Mouse (Mus musculus) liver, adult 2 months (tissue): ENCODE data around the gene Samd14. TPM values are rescaled to one million over a fixed set of nuclear protein-coding genes. Genes with fewer than 3 reads are reported as not detected.
A peak's percentile ranks its signal among the peaks of the same experiment; 100 is the strongest.

ENCODE experiments used
- DNase-seq: peaks from one replicate; pipeline ENCODE4 v3.0.0-alpha.2; 2011; ENCODE audit warnings: low read depth, low spot score; ENCODE audit errors: extremely low read depth
- H3K27ac ChIP-seq: fragments of 200-500 bp; replicated peaks from 2 replicates; pipeline ENCODE4 v1.5.1; 2012; ENCODE audit warnings: low read depth, mild to moderate bottlenecking, control low read depth, inconsistent platforms, low read length; ENCODE audit not compliant: insufficient read depth
- H3K27me3 ChIP-seq: fragments of 200-500 bp; 2 replicates; pipeline ENCODE4 v1.6.1; 2012; ENCODE audit warnings: mild to moderate bottlenecking, moderate library complexity, low read length, inconsistent platforms; ENCODE audit not compliant: control insufficient read depth, insufficient read depth
- H3K36me3 ChIP-seq: fragments of 200-500 bp; 2 replicates; pipeline ENCODE4 v1.6.1; 2012; ENCODE audit warnings: low read length, inconsistent platforms; ENCODE audit not compliant: control insufficient read depth, insufficient read depth
- H3K4me1 ChIP-seq: fragments of 200-500 bp; 2 replicates; pipeline ENCODE4 v1.6.1; 2011; ENCODE audit warnings: low read length; ENCODE audit not compliant: control insufficient read depth, insufficient read depth
- H3K4me3 ChIP-seq: fragments of 200-500 bp; 2 replicates; pipeline ENCODE4 v1.5.1; 2011; ENCODE audit warnings: low read depth, mild to moderate bottlenecking, control low read depth, low read length, moderate library complexity; ENCODE audit not compliant: insufficient read depth
- H3K79me2 ChIP-seq: fragments of 200-500 bp; 2 replicates; pipeline ENCODE4 v1.6.1; 2012; ENCODE audit warnings: inconsistent platforms, mild to moderate bottlenecking, low read length, moderate library complexity; ENCODE audit not compliant: control insufficient read depth, insufficient read depth
- H3K9ac ChIP-seq: fragments of 200-500 bp; 2 replicates; pipeline ENCODE4 v1.6.1; 2012; ENCODE audit warnings: low read depth, mild to moderate bottlenecking, control low read depth, inconsistent platforms, low read length
- CTCF ChIP-seq: fragments of 200-500 bp; IDR thresholded peaks from 2 replicates; pipeline ENCODE4 v1.5.1; 2011; ENCODE audit warnings: low read depth, low read length, control low read depth
- POLR2A ChIP-seq: fragments of 200-500 bp; IDR thresholded peaks from 2 replicates; pipeline ENCODE4 v1.6.1; 2011; ENCODE audit warnings: low read length, control low read depth; ENCODE audit not compliant: insufficient read depth; ENCODE audit errors: extremely low read depth
- WGBS: fragments of 180-500 bp; shearing (Covaris S2); methylation state at CpG from one replicate; pipeline ENCODE4 v1.1.7; 2018; 5-methylcytosine and 5-hydroxymethylcytosine counted together
- polyA plus RNA-seq: library from polyadenylated mRNA; depleted of rRNA; stranded (reverse); fragments of >200 nt; gene quantifications from 2 replicates; pipeline ENCODE4 v1.2.3, GENCODE M21; 2012; rRNA removed
- total RNA-seq: library from RNA; depleted of rRNA; stranded (reverse); fragments of >200 nt; gene quantifications from 2 replicates; pipeline ENCODE4 v1.2.3, GENCODE M21; 2014; rRNA removed

Gene Samd14
- total and polyA plus RNA-seq, 2 experiments = 0.13 to 0.18 TPM

- Histone ChIP-seq H3K36me3 (no peaks in the 10 kb centered on the region), H3K27me3 (no peaks in the 10 kb centered on the region), H3K27ac (no peak overlapping the region), H3K9ac (no peak overlapping the region), H3K4me1 (peaks cover 6% of the 10 kb centered on the region; the same call in 1 of the 2 replicates), H3K79me2 (no peaks in the 10 kb centered on the region), H3K4me3 (no peak overlapping the region)
- 90% methylated on average over 4 of the region's 4 CpGs for WGBS
- no peak for DNase-seq
- no peak for TF ChIP-seq POLR2A
- no peak for TF ChIP-seq CTCF
Measured at GRCm38 (mm10) chr11:95073835-95074234, 64.2 kb downstream of the Samd14 start.

GRCm38 (mm10) chr11:95074694-95075093 lies 65.0 kb downstream of the Samd14 start:
- WGBS = 72% methylated on average over 4 of the region's 4 CpGs
- H3K36me3 ChIP-seq = no peaks in the 10 kb centered on the region
- H3K27me3 ChIP-seq = no peaks in the 10 kb centered on the region

GRCm38 (mm10) chr11:95075197-95076040 lies 65.7 kb downstream of the Samd14 start:
- Histone ChIP-seq H3K4me3 (peak overlapping the region; percentile 64), H3K36me3 (no peaks in the 10 kb centered on the region), H3K27ac (no peak overlapping the region), H3K9ac (peak overlapping the region; percentile 66), H3K79me2 (no peaks in the 10 kb centered on the region), H3K27me3 (no peaks in the 10 kb centered on the region), H3K4me1 (peaks cover 6% of the 10 kb centered on the region; the same call in 1 of the 2 replicates)
- no peak for TF ChIP-seq CTCF
- 16% methylated on average over 19 of the region's 19 CpGs for WGBS
- DNase-seq = no peak

More at GRCm38 (mm10) chr11:95074694-95075093, 65.0 kb downstream of the Samd14 start:
- Histone ChIP-seq H3K27ac (no peak overlapping the region), H3K4me1 (peaks cover 6% of the 10 kb centered on the region; the same call in 1 of the 2 replicates), H3K9ac (no peak overlapping the region), H3K4me3 (no peak overlapping the region), H3K79me2 (no peaks in the 10 kb centered on the region)
- no peak for DNase-seq
- TF ChIP-seq CTCF (no peak), POLR2A (no peak)

Other genes with a start within 250 kb of the Samd14 start
- not detected in 2 replicates for gene Tmem92, start 227.2 kb upstream of the Samd14 start, total RNA-seq
- gene Tmem92, start 227.2 kb upstream of the Samd14 start, polyA plus RNA-seq = not detected in 2 replicates
- gene Col1a1, start 73.7 kb upstream of the Samd14 start, total RNA-seq = 1.6 and 3.3 TPM in 2 replicates
- gene Col1a1, start 73.7 kb upstream of the Samd14 start, polyA plus RNA-seq = 2.3 TPM in 2 replicates
- gene Hils1, start 42.3 kb upstream of the Samd14 start, total RNA-seq = not detected in 2 replicates
- 0.19 TPM in 1 of 2 replicates, not detected in the other for gene Hils1, start 42.3 kb upstream of the Samd14 start, polyA plus RNA-seq
- 0.09 TPM in 1 of 2 replicates, not detected in the other for gene Sgca, start 33.6 kb upstream of the Samd14 start, total RNA-seq
- gene Sgca, start 33.6 kb upstream of the Samd14 start, polyA plus RNA-seq = not detected in 2 replicates
- gene Ppp1r9b, start 18.8 kb upstream of the Samd14 start, total RNA-seq = 2.6 and 4.0 TPM in 2 replicates
- gene Ppp1r9b, start 18.8 kb upstream of the Samd14 start, polyA plus RNA-seq = 3.5 and 3.6 TPM in 2 replicates
- gene Pdk2, start 31.5 kb downstream of the Samd14 start, total RNA-seq = 17.7 and 30.9 TPM in 2 replicates
- 101 and 125 TPM in 2 replicates for gene Pdk2, start 31.5 kb downstream of the Samd14 start, polyA plus RNA-seq
- 2.6 and 4.9 TPM in 2 replicates for gene Itga3, start 66.9 kb downstream of the Samd14 start, total RNA-seq
- 5.7 and 10.0 TPM in 2 replicates for gene Itga3, start 66.9 kb downstream of the Samd14 start, polyA plus RNA-seq
- not detected in 2 replicates for gene Dlx3, start 110.2 kb downstream of the Samd14 start, total RNA-seq
- gene Dlx3, start 110.2 kb downstream of the Samd14 start, polyA plus RNA-seq = not detected in 2 replicates
- 0.07 TPM in 1 of 2 replicates, not detected in the other for gene Dlx4, start 136.4 kb downstream of the Samd14 start, total RNA-seq
- 0.21 and 0.29 TPM in 2 replicates for gene Dlx4, start 136.4 kb downstream of the Samd14 start, polyA plus RNA-seq